Mouse (Mus musculus): Measurements from ENCODE around the gene Endov.

DNA sequence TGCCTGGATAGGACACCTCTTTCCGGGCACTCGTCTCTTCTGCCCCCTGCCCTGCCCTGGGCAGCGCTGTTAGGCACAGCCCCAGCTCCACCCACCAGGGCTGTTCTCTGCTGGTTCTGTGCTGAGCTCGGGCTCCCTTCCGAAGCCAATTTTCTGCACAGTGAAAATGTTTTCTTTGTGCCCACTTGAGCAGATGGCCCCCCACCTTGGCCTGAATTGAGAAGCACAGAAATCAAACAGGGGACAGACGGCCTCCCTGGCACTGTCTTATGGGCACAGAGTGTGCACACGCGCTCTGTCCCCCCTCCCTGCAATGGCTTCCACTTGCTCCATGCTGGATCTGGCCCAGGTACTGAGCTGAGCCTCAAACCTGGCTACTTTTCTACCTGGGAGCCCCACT lies 41.3 kb downstream of the Endov start:
- TF ChIP-seq POLR2A (IDR thresholded peaks at IDR 0.05; ENCODE audit: insufficient read length, low read depth) (no peak), MYOD1 (IDR thresholded peaks at IDR 0.05; ENCODE audit: control insufficient read depth in 1 of 3, insufficient read length in 2 of 3, low read depth in 2 of 3) (no peak), MAX (IDR thresholded peaks at IDR 0.05; ENCODE audit: low read depth) (no peak), CEBPB (IDR thresholded peaks at IDR 0.05; ENCODE audit: insufficient read depth, poor library complexity, severe bottlenecking) (no peak), MYOG (IDR thresholded peaks at IDR 0.05; ENCODE audit: control insufficient read depth in 1 of 3, insufficient read depth in 1 of 3, insufficient read length in 2 of 3, low read depth in 2 of 3) (no peak), TCF12 (IDR thresholded peaks at IDR 0.05; ENCODE audit: insufficient read depth, poor library complexity, severe bottlenecking) (no peak), POLR2AphosphoS2 (IDR thresholded peaks at IDR 0.05; ENCODE audit: insufficient read length, low read depth) (no peak), E2F4 (IDR thresholded peaks at IDR 0.05; ENCODE audit: insufficient read depth) (no peak), REST (IDR thresholded peaks at IDR 0.05; ENCODE audit: insufficient read depth, insufficient read length) (no peak), SRF (IDR thresholded peaks at IDR 0.05; ENCODE audit: control insufficient read depth, insufficient read length, low read depth) (no peak), USF1 (IDR thresholded peaks at IDR 0.05; ENCODE audit: low read depth) (no peak)

Data from myocyte (in vitro differentiated cells).